Mouse (Mus musculus) intestine, embryonic 16.5 days (tissue): Measurements from ENCODE around the gene Imp4. TPM values are rescaled to one million over a fixed set of nuclear protein-coding genes. Genes with fewer than 3 reads are reported as not detected.

ENCODE experiments used
- ATAC-seq: fragments of 200-750 bp; cut with Nextera tagmentation; 2 replicates; pipeline ENCODE4 v1.8.0; 2017; ENCODE audit warnings: moderate TSS enrichment, moderate library complexity
- H3K27ac ChIP-seq: fragments of 300-500 bp; sonication (generic); 2 replicates; pipeline ENCODE4 v1.5.1; 2014; ENCODE audit warnings: mild to moderate bottlenecking, low read length
- H3K27me3 ChIP-seq: fragments of 300-500 bp; sonication (generic); replicated peaks from 2 replicates; pipeline ENCODE4 v1.6.1; 2014; ENCODE audit warnings: low read length, control low read depth, mixed read lengths; ENCODE audit not compliant: control insufficient read depth, insufficient read depth
- H3K36me3 ChIP-seq: fragments of 300-500 bp; sonication (generic); 2 replicates; pipeline ENCODE4 v1.6.1; 2014; ENCODE audit warnings: low read length, control low read depth; ENCODE audit not compliant: control insufficient read depth, insufficient read depth
- H3K4me1 ChIP-seq: fragments of 300-500 bp; sonication (generic); 2 replicates; pipeline ENCODE4 v1.6.1; 2014; ENCODE audit warnings: low read length, control low read depth, mixed read lengths; ENCODE audit not compliant: control insufficient read depth, insufficient read depth
- H3K4me2 ChIP-seq: fragments of 300-500 bp; sonication (generic); 2 replicates; pipeline ENCODE4 v1.6.1; 2014; ENCODE audit warnings: low read depth, low read length, control low read depth
- H3K4me3 ChIP-seq: fragments of 300-500 bp; sonication (generic); 2 replicates; pipeline ENCODE4 v1.5.1; 2014; ENCODE audit warnings: mild to moderate bottlenecking, low read length
- H3K9ac ChIP-seq: fragments of 300-500 bp; sonication (generic); 2 replicates; pipeline ENCODE4 v1.6.1; 2014; ENCODE audit warnings: low read depth, low read length
- H3K9me3 ChIP-seq: fragments of 300-500 bp; sonication (generic); 2 replicates; pipeline ENCODE4 v1.6.1; 2016; ENCODE audit warnings: low read length, control low read depth; ENCODE audit not compliant: control insufficient read depth
- WGBS: fragments of 180-500 bp; shearing (Covaris S2); extraction: QIAGEN DNeasy Blood & Tissue Kit; methylation state at CpG from one replicate; pipeline ENCODE4 v1.1.7; 2014; 5-methylcytosine and 5-hydroxymethylcytosine counted together
- polyA plus RNA-seq: library from polyadenylated mRNA; unstranded; fragments of >200 nt; fragmentation: Nextera tagmentation; extraction: Ambion mirVana; gene quantifications from 2 replicates; pipeline ENCODE4 v1.2.1, GENCODE M21; 2015

Imp4 gene
- 112 and 122 TPM in 2 replicates for polyA plus RNA-seq

DNA sequence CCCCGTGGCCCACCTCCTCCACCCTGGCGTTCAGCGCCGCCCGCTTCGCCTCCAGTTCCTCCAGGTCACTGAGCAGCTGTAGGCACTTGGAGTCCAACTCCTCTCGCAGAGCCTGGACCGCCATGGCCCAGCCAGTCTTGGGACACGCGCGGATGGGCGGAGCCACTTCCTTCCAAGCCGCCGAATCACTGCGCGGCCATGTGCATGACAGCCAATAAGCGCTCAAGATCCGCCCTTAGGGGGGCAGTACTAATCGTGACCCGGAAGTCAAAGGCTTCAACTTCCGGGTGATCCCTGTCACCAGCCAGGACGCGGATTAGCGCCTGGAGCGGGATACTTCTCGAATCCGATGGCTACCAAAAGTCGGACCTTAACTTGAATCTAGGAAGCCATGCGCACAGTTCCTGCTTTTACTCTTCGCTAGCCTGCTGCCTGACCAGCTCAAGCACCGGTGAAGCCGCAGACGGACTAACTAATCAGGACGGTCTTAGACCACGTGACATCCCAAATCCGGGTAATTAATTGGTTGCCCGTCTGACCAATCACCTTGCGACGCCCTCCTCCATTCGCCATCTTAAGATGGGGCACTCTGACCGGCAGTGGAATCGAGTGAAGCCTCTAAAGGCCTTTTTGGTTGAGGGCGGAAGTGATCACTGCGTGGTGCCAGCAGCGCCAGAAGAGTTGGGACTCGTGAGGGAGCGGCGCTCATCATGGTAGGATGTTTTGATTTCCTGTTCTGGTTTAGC, at the start of gene Imp4, which contains the start of gene Ccdc115:
Imp4 (plus strand) TSS at position 637 of the 746 bp plus-strand sequence.
Ccdc115 (minus strand) TSS at position 458 of the 746 bp plus-strand sequence.
- Histone ChIP-seq H3K9me3 (no peaks in the 10 kb centered on the region), H3K36me3 (peaks cover 15% of the 10 kb centered on the region), H3K4me1 (peaks cover 12% of the 10 kb centered on the region), H3K4me2 (peak within 1 kb of the TSS; percentile 77), H3K9ac (peak within 1 kb of the TSS; percentile 78), H3K27me3 (no peaks in the 10 kb centered on the region), H3K27ac (peak within 1 kb of the TSS; percentile 74), H3K4me3 (peak within 1 kb of the TSS; percentile 65)
- WGBS = under 1% methylated on average over 48 of the region's 48 CpGs
- peak; percentile 96 for ATAC-seq

GRCm38 (mm10) chr1:34396321-34396720, 43.3 kb upstream of the Imp4 start:
- Histone ChIP-seq H3K9me3 (no peaks in the 10 kb centered on the region), H3K4me2 (no peak overlapping the region), H3K36me3 (no peaks in the 10 kb centered on the region), H3K4me3 (no peak overlapping the region), H3K9ac (no peak overlapping the region), H3K4me1 (no peaks in the 10 kb centered on the region), H3K27ac (no peak overlapping the region), H3K27me3 (no peaks in the 10 kb centered on the region)
- 87% methylated on average over 4 of the region's 4 CpGs for WGBS
- no peak for ATAC-seq

GRCm38 (mm10) chr1:34399182-34399953, 40.3 kb upstream of the Imp4 start:
- Histone ChIP-seq H3K9ac (no peak overlapping the region), H3K4me1 (no peaks in the 10 kb centered on the region), H3K36me3 (no peaks in the 10 kb centered on the region), H3K9me3 (no peaks in the 10 kb centered on the region), H3K4me3 (no peak overlapping the region), H3K4me2 (no peak overlapping the region), H3K27me3 (no peaks in the 10 kb centered on the region), H3K27ac (no peak overlapping the region)
- no peak for ATAC-seq
- 34% methylated on average over 11 of the region's 11 CpGs for WGBS

DNA sequence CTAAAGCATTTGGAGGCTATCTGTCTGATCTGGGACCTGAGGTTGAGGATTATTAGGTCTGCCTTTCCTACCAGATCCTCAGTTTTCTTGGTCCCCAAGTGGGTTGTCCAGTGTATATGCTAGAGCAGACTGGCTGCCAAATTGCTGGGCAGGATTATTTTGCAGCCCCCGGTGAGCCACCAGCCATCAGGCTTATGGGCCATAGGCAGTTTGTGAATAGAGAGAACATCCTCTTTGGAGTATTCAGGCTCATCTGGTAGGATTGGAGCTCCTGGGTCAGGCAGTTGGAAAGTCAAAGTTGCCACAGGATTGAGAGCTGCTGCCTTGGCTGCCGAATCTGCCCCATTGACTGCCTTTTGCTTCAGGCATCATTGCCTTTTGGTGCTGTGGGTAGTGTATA, 11.2 kb upstream of the Imp4 start:
- Histone ChIP-seq H3K4me2 (no peak overlapping the region), H3K4me1 (no peaks in the 10 kb centered on the region), H3K4me3 (no peak overlapping the region), H3K27ac (no peak overlapping the region), H3K27me3 (no peaks in the 10 kb centered on the region), H3K36me3 (peaks cover 9% of the 10 kb centered on the region; the same call in 1 of the 2 replicates), H3K9me3 (peaks cover 33% of the 10 kb centered on the region), H3K9ac (no peak overlapping the region)
- WGBS = 97% methylated on average over 2 of the region's 2 CpGs
- no peak for ATAC-seq

DNA sequence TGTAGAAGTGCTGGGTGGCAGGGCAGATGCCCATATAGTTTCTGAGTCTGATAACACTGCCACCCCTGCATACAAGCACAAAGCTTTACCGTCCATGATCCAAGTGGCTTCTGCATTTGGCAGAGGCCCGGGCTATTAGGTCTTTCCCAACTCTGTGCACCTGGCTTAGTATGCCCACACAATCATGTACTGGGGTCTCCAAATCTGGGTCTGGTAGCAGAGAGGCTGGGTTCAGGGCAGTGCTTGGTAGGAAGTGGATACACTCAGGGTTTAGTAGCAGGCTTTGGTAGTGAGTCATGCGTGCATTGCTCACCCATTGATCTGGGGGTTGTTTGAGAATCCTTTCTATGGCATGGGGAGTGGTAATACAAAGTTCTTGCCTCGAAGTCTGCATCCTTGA, 10.4 kb upstream of the Imp4 start:
- peaks cover 33% of the 10 kb centered on the region for H3K9me3 ChIP-seq
- no peak overlapping the region for H3K9ac ChIP-seq
- no peak overlapping the region for H3K4me3 ChIP-seq
- no peak overlapping the region for H3K27ac ChIP-seq
- peaks cover 9% of the 10 kb centered on the region; the same call in 1 of the 2 replicates for H3K36me3 ChIP-seq
- H3K4me1 ChIP-seq = no peaks in the 10 kb centered on the region
- H3K4me2 ChIP-seq = no peak overlapping the region
- 95% methylated on average over 4 of the region's 4 CpGs for WGBS
- no peaks in the 10 kb centered on the region for H3K27me3 ChIP-seq
- no peak for ATAC-seq

GRCm38 (mm10) chr1:34430981-34431380, 8.7 kb upstream of the Imp4 start:
- Histone ChIP-seq H3K36me3 (peaks cover 9% of the 10 kb centered on the region; the same call in 1 of the 2 replicates), H3K27me3 (no peaks in the 10 kb centered on the region), H3K4me3 (no peak overlapping the region), H3K9me3 (peaks cover 33% of the 10 kb centered on the region), H3K4me2 (no peak overlapping the region), H3K27ac (no peak overlapping the region), H3K4me1 (no peaks in the 10 kb centered on the region), H3K9ac (no peak overlapping the region)
- no peak for ATAC-seq
- 97% methylated on average over 3 of the region's 3 CpGs for WGBS

DNA sequence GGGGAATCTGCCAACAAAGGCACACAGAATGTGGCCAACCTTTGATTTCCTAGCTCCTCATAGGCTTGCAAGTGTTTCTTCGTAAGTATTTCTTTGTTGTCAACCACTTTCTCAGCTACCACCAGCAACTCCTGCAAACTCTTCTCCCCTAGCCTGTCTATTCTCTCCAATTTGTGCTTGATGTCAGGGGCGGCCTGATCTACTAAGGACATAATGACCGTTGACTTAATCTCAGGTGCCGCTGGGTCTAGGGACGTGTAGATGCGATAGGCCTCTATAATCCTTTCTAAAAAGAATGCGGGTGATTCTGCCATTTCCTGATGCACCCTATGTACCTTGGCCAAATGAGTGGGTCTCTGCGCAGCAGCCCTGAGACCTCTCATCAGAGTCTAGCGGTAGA, 8.2 kb upstream of the Imp4 start:
- WGBS = 98% methylated on average over 9 of the region's 9 CpGs
- H3K27ac ChIP-seq = no peak overlapping the region
- peaks cover 33% of the 10 kb centered on the region for H3K9me3 ChIP-seq
- no peak overlapping the region for H3K4me3 ChIP-seq
- no peak for ATAC-seq
- no peak overlapping the region for H3K9ac ChIP-seq
- no peak overlapping the region for H3K4me2 ChIP-seq
- H3K27me3 ChIP-seq = no peaks in the 10 kb centered on the region
- peaks cover 9% of the 10 kb centered on the region; the same call in 1 of the 2 replicates for H3K36me3 ChIP-seq
- H3K4me1 ChIP-seq = no peaks in the 10 kb centered on the region

DNA sequence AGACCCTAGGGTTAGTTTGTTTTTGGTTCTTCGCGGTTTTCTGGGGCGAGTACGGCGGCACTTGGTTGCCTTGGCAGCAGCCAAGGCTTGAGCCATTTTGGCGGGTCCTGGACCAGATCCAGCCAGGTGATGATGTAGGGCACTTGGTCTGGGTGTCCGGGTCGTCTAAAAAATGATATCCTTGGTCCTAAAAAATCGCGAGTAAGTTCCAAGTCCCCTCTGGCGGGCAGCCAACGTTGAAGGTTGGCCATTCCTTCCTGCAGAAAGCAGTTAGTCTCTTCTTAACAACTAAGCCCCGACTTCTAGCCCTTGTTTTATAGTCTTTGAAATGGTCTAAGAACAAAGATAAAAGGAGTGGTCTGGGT, 7.3 kb upstream of the Imp4 start:
- Histone ChIP-seq H3K36me3 (peaks cover 9% of the 10 kb centered on the region), H3K27ac (peak overlapping the region; percentile 67; the same call in 1 of the 2 replicates), H3K4me3 (peak overlapping the region; percentile 55), H3K27me3 (no peaks in the 10 kb centered on the region), H3K9me3 (peaks cover 33% of the 10 kb centered on the region), H3K9ac (peak overlapping the region; percentile 72; the same call in 1 of the 2 replicates), H3K4me1 (no peaks in the 10 kb centered on the region), H3K4me2 (peak overlapping the region; percentile 87)
- 57% methylated on average over 13 of the region's 13 CpGs for WGBS
- ATAC-seq = no peak

DNA sequence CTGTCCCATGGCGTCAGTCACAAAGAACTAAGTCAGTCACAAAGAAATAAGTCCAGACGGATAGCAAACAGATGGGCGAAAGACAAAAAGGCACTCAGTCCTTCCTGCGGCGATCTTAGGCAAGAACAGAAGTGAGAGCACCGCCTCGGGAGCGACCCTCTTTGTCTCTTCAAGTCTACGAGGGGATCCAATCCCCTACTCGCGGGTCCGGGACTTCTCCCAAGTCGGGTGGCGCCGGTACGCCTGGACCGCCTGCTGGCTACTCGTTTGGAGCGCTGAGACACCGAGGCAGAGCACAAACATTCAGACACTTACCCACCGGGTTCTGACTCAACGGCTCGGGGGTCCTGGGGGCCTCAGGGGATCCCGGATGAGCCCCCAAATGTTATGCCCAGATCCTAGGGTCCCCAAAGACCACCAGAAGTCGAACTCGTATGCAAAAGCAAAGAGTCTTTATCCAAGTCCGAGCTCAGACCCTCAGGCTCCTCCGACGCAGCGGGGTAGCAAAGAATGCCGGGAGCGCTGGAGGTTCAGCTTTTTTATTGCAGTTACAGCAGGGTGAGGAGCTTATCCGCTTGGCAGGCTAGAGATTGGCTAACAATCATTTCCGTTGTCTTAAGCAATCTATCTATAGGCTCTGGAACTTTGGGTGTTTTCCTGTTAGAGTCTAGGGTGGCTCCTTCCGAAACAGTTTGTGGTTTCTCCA, 6.7 kb upstream of the Imp4 start:
- peak overlapping the region; percentile 55 for H3K4me3 ChIP-seq
- peak overlapping the region; percentile 72 for H3K9ac ChIP-seq
- peak overlapping the region; percentile 87 for H3K4me2 ChIP-seq
- 14% methylated on average over 35 of the region's 35 CpGs for WGBS
- H3K9me3 ChIP-seq = peaks cover 31% of the 10 kb centered on the region
- H3K36me3 ChIP-seq = peaks cover 9% of the 10 kb centered on the region
- H3K27me3 ChIP-seq = no peaks in the 10 kb centered on the region
- H3K27ac ChIP-seq = peak overlapping the region; percentile 67
- H3K4me1 ChIP-seq = no peaks in the 10 kb centered on the region
- ATAC-seq = peak; percentile 61
